Mouse (Mus musculus): ENCODE data around the gene Fkbpl. TPM values are rescaled to one million over a fixed set of nuclear protein-coding genes. Genes with fewer than 3 reads are reported as not detected.

The Fkbpl gene
- polyA plus RNA-seq, 1 experiment, result 0.48 TPM

DNA sequence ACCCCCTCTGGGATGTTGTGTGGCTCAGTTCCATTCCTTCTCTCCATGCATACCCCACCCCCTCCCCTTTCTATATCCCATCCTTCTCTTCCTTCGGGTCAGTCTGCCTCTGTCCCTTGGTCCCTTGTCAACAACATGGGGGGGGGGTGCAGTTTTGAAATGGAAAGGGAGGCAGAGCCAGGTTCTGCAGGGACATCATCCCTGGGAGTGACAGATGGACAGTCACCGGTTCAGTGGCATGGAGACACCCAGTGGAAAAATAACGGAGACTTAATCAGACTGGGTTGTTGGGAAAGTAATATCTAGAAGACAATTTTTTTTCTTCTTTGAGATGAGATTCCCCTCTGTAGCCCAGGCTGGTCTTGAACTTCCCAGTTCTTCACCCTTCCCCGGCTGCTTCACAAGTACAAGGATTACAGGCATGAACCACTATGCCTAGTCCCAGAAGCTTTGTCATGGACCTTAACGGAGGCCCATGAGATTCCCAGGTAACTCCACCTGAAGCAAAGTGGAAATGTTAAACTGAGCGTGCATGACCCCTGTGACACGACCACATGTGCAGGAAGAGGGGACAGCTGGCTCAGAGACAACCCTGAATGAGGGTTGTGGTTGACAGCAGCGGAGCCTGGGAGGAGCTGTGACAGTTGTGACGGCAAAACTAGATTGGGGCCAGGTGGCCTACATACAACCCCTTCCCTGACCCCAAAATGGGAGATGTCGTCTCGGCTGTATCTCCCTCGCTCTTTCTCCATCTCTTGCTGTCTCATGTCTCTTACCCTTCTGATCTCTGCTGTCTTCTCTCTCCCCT is 14.6 kb upstream of the Fkbpl start:
- H3K4me3 ChIP-seq (replicated peaks), result no peak overlapping the region
- TF ChIP-seq GATA1 (IDR thresholded peaks at IDR 0.05; ENCODE audit: low read length) (no peak), TAL1 (IDR thresholded peaks at IDR 0.05; ENCODE audit: low read length) (no peak)
- peaks cover 3% of the 10 kb centered on the region; the same call in 1 of the 2 replicates for H3K9me3 ChIP-seq (ENCODE audit: control insufficient read depth, low read length)
- peaks cover 77% of the 10 kb centered on the region for H3K27me3 ChIP-seq (ENCODE audit: control insufficient read depth)
- peaks cover 3% of the 10 kb centered on the region for H3K36me3 ChIP-seq (ENCODE audit: control insufficient read depth)
- H3K4me1 ChIP-seq (ENCODE audit: control insufficient read depth), result peaks cover 37% of the 10 kb centered on the region

DNA sequence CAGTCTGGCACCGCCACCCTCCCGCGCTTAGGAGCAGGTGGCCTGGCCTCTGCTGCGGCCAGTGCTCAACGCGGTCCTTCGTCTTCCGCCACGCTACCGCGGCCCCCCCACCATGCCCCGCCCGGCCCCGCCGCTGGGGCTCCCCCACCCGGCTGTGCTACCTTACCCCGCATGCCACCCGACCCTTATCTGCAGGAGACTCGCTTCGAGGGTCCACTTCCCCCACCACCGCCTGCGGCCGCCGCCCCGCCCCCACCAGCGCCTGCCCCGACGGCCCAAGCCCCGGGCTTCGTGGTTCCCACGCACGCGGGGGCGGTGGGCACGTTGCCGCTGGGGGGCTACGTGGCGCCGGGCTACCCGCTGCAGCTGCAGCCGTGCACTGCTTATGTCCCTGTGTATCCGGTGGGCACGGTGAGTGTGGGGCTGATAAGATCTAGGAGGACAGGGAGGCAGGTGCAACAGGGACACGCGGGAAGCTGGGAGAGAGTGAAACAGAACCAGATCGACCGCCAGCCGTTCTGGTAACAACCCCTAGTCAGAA is 13.7 kb upstream of the Fkbpl start:
- peaks cover 81% of the 10 kb centered on the region for H3K27me3 ChIP-seq (ENCODE audit: control insufficient read depth)
- H3K4me3 ChIP-seq (replicated peaks), result no peak overlapping the region
- no peaks in the 10 kb centered on the region for H3K36me3 ChIP-seq (ENCODE audit: control insufficient read depth)
- TF ChIP-seq TAL1 (IDR thresholded peaks at IDR 0.05; ENCODE audit: low read length) (no peak), GATA1 (IDR thresholded peaks at IDR 0.05; ENCODE audit: low read length) (no peak)
- peaks cover 3% of the 10 kb centered on the region; the same call in 1 of the 2 replicates for H3K9me3 ChIP-seq (ENCODE audit: control insufficient read depth, low read length)
- peaks cover 35% of the 10 kb centered on the region for H3K4me1 ChIP-seq (ENCODE audit: control insufficient read depth)

DNA sequence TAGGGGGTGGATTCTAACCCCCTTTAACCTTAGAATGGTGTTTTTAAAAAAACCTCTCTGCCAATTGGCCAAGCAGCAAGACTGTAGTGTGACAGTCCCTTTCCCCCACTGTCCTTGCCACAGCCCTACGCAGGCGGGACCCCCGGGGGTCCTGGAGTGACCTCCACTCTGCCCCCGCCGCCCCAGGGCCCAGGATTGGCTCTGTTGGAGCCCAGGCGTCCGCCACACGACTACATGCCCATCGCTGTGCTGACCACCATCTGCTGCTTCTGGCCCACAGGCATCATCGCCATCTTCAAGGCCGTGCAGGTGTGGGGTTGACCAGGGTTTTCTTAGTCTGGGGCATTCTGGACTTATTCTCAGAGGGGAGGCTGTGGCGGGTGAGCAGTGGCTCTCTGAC is 12.9 kb upstream of the Fkbpl start:
- H3K4me1 ChIP-seq (ENCODE audit: control insufficient read depth), result peaks cover 26% of the 10 kb centered on the region
- no peak for TF ChIP-seq TAL1 (IDR thresholded peaks at IDR 0.05; ENCODE audit: low read length)
- TF ChIP-seq GATA1 (IDR thresholded peaks at IDR 0.05; ENCODE audit: low read length), result no peak
- no peaks in the 10 kb centered on the region for H3K36me3 ChIP-seq (ENCODE audit: control insufficient read depth)
- H3K9me3 ChIP-seq (ENCODE audit: control insufficient read depth, low read length), result peaks cover 3% of the 10 kb centered on the region; the same call in 1 of the 2 replicates
- H3K4me3 ChIP-seq (replicated peaks), result no peak overlapping the region
- peaks cover 79% of the 10 kb centered on the region for H3K27me3 ChIP-seq (ENCODE audit: control insufficient read depth)

DNA sequence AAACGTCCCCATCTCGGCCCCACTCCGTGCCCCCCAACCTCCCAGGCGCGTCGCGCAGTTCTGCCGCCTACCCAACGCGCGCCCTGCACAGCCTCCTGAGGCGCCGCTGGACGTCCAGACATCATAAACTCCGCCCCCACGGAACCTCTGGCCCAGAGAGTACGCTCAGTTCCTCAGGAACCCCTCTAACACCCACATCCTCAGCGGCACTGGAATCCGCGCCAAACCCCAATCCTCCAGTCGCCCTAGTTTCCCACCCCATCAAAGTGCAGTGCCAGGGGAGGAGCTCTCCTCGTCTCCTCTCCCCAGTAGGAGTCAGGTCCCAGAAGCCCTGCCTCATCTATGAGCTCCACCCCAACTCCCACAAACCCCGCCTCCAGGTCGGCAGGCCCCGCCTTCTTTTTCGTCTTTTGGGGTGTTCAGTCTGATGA is 12.3 kb upstream of the Fkbpl start:
- peaks cover 21% of the 10 kb centered on the region for H3K4me1 ChIP-seq (ENCODE audit: control insufficient read depth)
- peaks cover 3% of the 10 kb centered on the region; the same call in 1 of the 2 replicates for H3K9me3 ChIP-seq (ENCODE audit: control insufficient read depth, low read length)
- TF ChIP-seq GATA1 (IDR thresholded peaks at IDR 0.05; ENCODE audit: low read length) (no peak), TAL1 (IDR thresholded peaks at IDR 0.05; ENCODE audit: low read length) (no peak)
- peaks cover 72% of the 10 kb centered on the region for H3K27me3 ChIP-seq (ENCODE audit: control insufficient read depth)
- peak overlapping the region; percentile 37 for H3K4me3 ChIP-seq (replicated peaks)
- H3K36me3 ChIP-seq (ENCODE audit: control insufficient read depth), result no peaks in the 10 kb centered on the region

DNA sequence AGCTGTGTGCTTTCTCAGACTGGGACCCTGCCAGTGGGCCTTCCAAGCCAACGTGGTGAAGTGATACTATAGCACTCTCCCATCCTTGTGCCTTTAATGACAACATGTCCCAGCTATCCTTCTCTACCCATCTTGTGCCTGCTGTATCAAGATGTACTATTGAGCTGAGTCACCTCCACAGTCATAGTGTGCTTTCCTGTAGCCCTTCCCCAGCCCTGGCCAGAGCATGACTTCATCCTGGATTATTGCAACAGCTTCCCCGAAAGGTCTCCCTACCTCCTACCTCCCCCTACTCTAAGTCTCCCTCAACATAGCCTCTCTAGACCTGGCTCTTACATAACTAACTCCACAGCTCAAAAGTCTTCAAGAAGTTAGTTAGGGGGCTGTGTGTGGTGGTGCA is 8.9 kb upstream of the Fkbpl start:
- no peaks in the 10 kb centered on the region for H3K36me3 ChIP-seq (ENCODE audit: control insufficient read depth)
- H3K4me3 ChIP-seq (replicated peaks), result no peak overlapping the region
- TF ChIP-seq TAL1 (IDR thresholded peaks at IDR 0.05; ENCODE audit: low read length) (no peak), GATA1 (IDR thresholded peaks at IDR 0.05; ENCODE audit: low read length) (no peak)
- H3K4me1 ChIP-seq (ENCODE audit: control insufficient read depth), result peaks cover 13% of the 10 kb centered on the region
- H3K27me3 ChIP-seq (ENCODE audit: control insufficient read depth), result peaks cover 49% of the 10 kb centered on the region
- H3K9me3 ChIP-seq (ENCODE audit: control insufficient read depth, low read length), result peaks cover 3% of the 10 kb centered on the region; the same call in 1 of the 2 replicates

DNA sequence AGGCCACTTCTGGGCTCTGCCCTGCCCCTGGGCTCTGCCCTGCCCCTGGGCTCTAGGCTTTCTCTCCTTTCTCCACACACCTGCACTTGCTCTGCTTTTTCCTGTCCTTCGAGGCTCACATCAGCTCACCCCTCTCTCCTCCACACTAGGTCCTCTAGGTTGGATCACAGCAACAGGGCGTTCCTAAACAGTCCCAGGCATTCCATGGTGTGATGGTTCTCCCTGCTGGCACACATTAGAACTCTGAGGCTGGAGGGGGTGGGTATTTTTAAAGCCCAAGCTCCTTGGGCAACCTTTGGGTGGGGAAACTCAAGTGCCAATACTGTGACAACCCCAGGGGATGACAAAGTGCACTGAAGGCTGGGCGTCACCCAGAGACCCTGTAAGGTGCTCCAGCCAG is 7.1 kb upstream of the Fkbpl start:
- TF ChIP-seq TAL1 (IDR thresholded peaks at IDR 0.05; ENCODE audit: low read length), result no peak
- H3K9me3 ChIP-seq (ENCODE audit: control insufficient read depth, low read length), result no peaks in the 10 kb centered on the region
- no peak overlapping the region for H3K4me3 ChIP-seq (replicated peaks)
- H3K4me1 ChIP-seq (ENCODE audit: control insufficient read depth), result peaks cover under 1% of the 10 kb centered on the region
- no peaks in the 10 kb centered on the region for H3K36me3 ChIP-seq (ENCODE audit: control insufficient read depth)
- peaks cover 44% of the 10 kb centered on the region for H3K27me3 ChIP-seq (ENCODE audit: control insufficient read depth)

DNA sequence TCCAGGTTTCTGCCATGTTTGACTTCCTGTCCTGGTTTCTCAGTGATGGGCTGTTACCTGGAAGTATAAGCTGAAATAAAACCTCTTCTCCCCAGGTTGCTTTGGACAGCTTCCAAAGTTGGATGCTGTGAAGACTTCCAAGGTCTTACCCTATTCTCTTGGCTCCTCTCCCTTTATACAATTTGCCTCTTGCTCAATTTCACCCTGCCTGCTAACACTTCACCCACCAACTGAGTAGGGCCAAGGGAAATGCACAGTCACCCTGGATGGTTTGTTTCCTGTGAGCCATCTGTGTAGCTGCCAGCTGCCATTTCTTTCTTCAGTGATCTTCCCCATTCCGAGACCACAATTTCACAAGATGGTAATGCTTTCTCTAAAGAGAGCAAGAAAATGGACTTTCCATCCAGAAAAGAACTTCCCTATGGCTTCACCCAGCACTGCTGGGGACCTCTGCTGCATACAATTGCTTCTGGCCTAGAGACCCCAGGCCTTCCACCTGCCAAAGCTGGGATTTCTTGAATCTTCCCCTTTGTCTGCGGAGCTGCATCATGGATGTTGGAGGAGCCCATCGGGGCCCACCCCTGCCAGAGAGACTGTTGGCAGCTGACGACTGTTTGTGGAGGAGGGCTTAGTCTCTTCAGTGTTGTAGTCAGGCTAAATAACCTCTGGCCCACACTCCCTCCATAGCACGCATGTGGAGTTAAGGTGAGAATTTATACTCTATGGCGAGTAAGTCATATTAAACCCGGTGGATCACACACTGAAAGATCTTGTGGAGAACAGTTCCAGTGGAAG is 4.9 kb upstream of the Fkbpl start:
- Histone ChIP-seq H3K36me3 (ENCODE audit: control insufficient read depth) (no peaks in the 10 kb centered on the region), H3K4me1 (ENCODE audit: control insufficient read depth) (peaks cover 5% of the 10 kb centered on the region), H3K27me3 (ENCODE audit: control insufficient read depth) (peaks cover 31% of the 10 kb centered on the region), H3K4me3 (replicated peaks) (no peak overlapping the region), H3K9me3 (ENCODE audit: control insufficient read depth, low read length) (no peaks in the 10 kb centered on the region)
- TF ChIP-seq TAL1 (IDR thresholded peaks at IDR 0.05; ENCODE audit: low read length), result no peak
- no peak for TF ChIP-seq GATA1 (IDR thresholded peaks at IDR 0.05; ENCODE audit: low read length)

DNA sequence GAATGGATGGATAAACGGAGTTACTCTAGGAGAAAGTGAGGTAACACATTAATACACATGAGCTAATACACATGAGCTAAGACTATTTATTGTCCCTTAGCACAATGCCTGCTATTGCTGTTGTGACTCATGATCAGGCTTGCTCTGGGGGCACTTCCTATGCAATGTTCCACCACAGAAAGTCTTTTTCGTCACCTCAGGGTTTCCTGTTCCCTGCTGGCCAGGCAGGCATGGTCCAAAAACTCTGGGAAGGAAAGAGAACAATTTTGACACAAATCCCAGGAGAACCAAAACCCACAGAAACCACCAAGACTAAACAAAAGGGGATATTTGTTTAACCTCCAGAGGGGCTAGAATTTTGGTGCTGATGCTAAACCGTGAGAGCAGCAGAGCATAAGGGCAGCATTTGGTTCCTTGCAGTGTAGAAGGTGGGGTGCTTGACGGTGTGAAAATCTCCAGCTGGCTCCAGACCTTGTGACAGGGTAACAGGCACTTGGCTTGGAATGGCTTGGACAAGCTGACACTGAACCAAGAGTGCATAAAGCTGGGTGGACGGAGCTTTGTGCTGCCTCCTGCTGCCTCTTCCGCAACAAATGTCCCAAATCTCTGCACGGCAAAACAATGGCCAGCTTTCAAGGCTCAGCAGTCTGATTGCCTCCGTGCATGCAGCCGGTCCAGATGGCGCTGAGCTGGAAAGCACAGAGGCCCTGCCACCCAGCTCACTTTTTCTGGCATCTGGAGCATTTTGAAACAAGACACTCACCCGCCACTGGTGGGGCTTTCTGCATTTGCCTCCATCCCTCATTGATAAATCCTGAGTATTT is 3.6 kb upstream of the Fkbpl start:
- peaks cover 18% of the 10 kb centered on the region for H3K4me1 ChIP-seq (ENCODE audit: control insufficient read depth)
- no peak overlapping the region for H3K4me3 ChIP-seq (replicated peaks)

More for the DNA sequence above, 3.6 kb upstream of the Fkbpl start:
- TF ChIP-seq TAL1 (IDR thresholded peaks at IDR 0.05; ENCODE audit: low read length) (no peak), GATA1 (IDR thresholded peaks at IDR 0.05; ENCODE audit: low read length) (no peak)
- peaks cover 26% of the 10 kb centered on the region for H3K27me3 ChIP-seq (ENCODE audit: control insufficient read depth)
- H3K9me3 ChIP-seq (ENCODE audit: control insufficient read depth, low read length), result no peaks in the 10 kb centered on the region
- no peaks in the 10 kb centered on the region; the same call in 1 of the 2 replicates for H3K36me3 ChIP-seq (ENCODE audit: control insufficient read depth)
